Mouse (Mus musculus) gastrocnemius, postnatal 14 days (tissue): Measurements from ENCODE around the gene H2-M10.1. TPM values are rescaled to one million over a fixed set of nuclear protein-coding genes. Genes with fewer than 3 reads are reported as not detected.
"Not testable (repeated sequence)": the region's sequence is repeated elsewhere in the genome, so short reads cannot be mapped to it uniquely, and the experiment has no call there.

ENCODE experiments used
- DNase-seq: peaks from one replicate; pipeline ENCODE4 v3.0.0; 2021; ENCODE audit warnings: mixed read lengths
- intact Hi-C: fragments of 180-260 bp; cut with DNase I; formaldehyde crosslinking; loops from one replicate; pipeline ENCODE4 v1.15.1; 2025; ENCODE audit warnings: low total_unique reads
- long read RNA-seq, 2 experiments: library from polyadenylated mRNA; stranded (forward); transcript quantifications; one replicate each; pipeline ENCODE4 v2.0.0; 2021
- total RNA-seq, 2 experiments: library from RNA; stranded (reverse); gene quantifications; 2 replicates each; pipeline ENCODE4 v1.2.3; 2021

The H2-M10.1 gene
- total RNA-seq: not detected
- long read RNA-seq, experiment 1: 0 reads
- long read RNA-seq, experiment 2: 0 reads

DNA sequence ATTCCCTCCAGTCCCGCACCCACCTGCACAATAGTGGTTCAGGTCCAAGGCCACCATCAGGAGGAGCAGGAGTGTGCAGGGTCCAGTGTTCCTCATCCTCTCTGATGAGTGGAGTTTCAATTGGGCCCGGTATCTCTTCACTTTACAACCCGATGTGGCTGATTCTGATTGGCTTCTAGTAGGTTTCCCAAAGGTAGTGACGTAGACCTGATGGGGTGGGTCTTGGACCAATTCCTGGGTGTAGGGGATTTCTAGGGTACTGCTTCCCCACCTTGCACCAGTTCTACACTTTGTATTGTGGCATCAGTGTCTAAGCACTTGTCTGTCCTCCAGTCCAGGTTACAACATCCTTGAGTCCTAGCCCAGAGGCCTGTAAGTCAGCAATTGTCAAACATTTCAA is at the start of gene H2-M10.1:
H2-M10.1 (minus strand) TSS at position 101 of the 400 bp plus-strand sequence.
- intact Hi-C loops: no loop called here
- DNase-seq: no peak

DNA sequence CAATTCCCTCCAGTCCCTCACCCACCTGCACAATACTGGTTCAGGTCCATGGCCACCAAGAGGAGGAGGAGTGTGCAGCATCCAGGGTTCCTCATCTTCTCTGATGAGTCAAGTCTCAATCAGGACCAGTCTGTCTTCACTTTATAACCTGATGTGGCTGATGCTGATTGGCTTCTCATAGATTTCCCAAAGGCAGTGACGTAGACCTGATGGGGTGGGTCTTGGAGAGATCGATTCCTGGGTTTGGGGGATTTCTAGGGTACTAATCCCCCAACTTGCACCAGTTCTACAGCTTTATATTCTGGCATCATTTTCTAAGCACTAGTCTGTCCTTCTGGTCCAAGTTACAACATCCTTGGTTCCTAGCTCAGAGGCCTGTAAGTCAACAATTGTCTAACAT is 42.4 kb upstream of the H2-M10.1 start, which contains the start of gene H2-M10.3:
H2-M10.3 (minus strand) TSS at position 101 of the 400 bp plus-strand sequence.
- DNase-seq, intact Hi-C loops: not testable (repeated sequence)

DNA sequence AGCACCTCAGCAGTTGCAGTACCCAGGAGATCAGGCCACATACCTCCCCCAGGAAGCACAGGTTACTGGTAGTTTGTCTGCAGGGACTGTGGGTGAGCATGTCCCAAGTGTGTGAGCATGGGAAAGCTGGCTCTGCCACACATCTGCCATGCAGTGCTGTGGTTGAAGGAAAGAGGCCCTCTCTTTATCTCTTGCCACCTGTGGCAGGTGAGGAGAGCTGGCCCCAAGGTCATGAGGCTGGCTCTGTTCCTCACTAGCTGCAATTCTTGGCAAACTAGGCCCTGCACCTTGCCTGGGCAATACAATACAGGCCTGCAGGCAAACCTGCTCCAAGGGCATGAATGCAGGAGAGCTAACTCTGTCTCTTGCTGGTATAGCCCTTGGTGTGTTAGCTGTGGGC is 36.4 kb upstream of the H2-M10.1 start:
- DNase-seq, intact Hi-C loops: not testable (repeated sequence)

DNA sequence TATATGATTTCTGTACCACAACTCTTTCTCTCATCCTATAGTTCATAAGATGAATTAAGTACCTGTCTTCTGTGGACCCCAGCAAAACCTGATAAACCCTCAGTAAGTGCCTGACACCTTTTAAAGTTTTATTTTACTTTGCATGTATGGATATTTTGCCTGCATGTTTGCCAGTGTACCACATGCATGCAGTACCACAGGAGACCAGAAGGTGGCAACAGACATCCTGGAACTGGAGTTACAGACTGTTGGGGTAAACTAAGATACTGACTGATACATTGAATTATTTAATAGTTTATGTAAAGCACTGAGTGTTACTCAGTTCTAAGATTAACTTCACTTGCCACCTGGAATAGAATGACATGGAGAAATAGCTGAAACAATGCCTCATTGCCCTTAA is 31.6 kb upstream of the H2-M10.1 start:
- intact Hi-C loops: loop anchor here (5.0 to 10.0 kb wide), 2 partner anchors 57 to 430 kb away; no protein-coding TSS in a partner anchor
- not testable (repeated sequence) for DNase-seq

DNA sequence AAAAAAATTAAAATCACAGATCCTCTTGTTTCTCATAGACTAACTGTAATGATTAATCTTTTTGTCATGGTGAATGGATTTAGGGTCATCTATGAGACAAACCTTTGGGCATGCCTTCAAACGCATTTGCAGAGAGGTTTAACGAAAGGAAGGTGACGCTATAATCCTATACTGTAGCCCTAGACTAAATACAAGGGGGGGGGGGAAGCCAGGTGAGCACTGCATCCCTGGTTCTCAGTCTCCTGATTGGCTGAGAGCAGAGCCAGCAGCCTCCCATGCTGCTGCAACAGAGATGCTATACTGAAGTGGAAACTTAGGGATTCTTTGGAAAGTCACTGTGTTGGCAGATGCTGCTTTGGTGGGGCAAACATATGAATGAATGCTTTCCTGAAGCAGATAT is 29.8 kb upstream of the H2-M10.1 start:
- intact Hi-C loops: loop anchor here (5.0 to 10.0 kb wide), 2 partner anchors 59 to 432 kb away; no protein-coding TSS in a partner anchor
- no peak for DNase-seq

DNA sequence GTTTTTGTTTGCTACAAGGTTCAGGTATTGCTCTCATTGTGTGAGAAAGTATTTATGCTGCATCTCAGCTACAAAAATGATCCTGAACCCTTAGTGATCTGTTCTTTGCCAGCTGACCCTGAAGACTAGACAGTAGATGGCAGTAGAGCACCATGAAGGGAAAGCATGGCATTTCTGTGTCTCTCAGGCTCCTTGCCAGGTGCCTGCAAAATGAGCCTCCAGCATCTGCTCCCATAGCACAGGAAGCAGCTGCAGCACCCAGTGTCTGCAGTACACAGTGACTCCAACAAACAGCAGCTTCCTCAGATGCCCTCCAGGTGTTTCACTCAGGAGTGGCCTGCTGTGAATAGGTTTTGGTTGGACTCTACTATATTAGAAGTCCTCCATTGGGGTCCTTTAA is 29.4 kb upstream of the H2-M10.1 start:
- DNase-seq: peak; percentile 63
- intact Hi-C loops: loop anchor here (5.0 to 10.0 kb wide), 2 partner anchors 59 to 432 kb away; no protein-coding TSS in a partner anchor

DNA sequence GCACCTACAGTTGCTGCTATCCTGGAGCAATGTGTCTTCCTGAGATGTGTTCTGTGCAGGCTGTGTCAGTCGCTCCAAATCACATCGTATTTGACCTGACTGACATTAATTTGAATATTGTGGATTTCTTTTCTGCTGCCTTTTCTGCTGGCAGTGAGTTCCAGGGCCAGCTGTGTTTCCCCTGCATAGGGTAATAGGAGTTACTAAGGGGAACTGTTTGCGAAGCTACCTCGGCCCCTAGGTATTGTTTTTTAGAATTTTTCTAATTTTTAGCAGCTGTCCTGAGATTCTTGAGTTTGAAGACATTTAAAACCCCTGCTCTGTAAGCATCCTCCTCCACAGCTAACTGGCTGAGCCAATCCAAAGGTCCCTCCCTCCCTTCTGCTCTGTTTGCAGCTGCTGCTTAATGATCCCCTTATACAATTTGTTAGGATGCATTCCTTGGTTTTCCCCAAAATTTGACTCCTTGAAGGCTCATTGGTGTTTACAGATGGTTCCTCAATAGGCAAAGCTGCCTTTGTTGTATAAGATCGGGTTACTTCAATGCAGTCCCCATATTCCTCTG is 10.2 kb downstream of the H2-M10.1 start:
- intact Hi-C loops: loop anchor here (2.0 kb wide), 1 partner anchor 45 kb away; no protein-coding TSS in a partner anchor

DNA sequence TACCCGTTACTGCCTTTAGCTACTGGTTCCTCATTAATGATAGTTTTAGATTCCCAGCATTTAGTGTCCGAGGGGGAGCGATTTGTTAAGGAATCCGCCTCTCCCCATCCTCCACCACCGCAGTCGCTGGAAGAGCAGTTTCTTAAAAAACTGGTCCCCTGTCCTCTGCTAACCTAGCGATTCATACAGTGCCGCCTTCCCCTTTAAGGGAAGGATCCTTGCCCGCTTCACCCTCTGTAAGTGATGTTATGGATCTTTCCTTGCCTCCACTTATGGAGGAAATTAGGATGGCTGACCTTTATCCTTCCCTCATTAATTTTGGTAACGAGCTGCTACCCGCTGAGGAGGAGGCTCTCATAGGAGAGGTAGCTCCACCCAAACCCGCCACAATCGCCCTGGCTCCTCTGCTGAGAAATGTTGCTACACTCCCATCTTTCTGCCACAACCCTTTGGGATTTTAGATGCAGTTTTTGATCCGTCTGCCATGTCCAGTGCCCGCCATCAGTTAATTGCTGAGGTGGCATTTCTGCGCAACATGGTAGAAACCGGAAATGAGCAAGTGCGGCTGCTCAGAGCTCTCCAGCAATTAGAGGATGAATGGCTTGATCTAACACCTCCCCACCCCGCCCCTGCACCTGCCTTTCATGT is 10.8 kb downstream of the H2-M10.1 start:
- DNase-seq: peak; percentile 6
- intact Hi-C loops: no loop called here

More for the DNA sequence above, 10.2 kb downstream of the H2-M10.1 start:
- DNase-seq: no peak

DNA sequence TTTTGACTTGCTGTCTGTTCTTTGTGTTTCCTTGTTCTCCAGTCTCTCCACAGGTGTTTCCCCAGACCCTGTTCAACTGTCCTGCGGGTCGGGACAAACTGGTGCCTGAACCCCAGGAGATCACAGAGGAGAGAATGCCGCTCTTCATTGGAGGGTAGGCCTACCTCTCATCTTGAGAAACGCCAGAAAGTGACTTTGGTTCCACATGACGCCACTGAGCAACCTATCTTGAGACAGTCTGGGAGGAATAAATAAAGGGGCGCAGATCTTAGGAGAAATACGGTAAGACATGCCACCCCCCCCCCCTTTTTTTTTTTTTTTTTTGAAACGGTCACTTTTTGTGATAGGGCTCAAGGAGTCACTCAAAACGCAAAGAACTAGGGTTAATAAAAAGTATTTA is 11.4 kb downstream of the H2-M10.1 start:
- no peak for DNase-seq
- intact Hi-C loops: no loop called here

DNA sequence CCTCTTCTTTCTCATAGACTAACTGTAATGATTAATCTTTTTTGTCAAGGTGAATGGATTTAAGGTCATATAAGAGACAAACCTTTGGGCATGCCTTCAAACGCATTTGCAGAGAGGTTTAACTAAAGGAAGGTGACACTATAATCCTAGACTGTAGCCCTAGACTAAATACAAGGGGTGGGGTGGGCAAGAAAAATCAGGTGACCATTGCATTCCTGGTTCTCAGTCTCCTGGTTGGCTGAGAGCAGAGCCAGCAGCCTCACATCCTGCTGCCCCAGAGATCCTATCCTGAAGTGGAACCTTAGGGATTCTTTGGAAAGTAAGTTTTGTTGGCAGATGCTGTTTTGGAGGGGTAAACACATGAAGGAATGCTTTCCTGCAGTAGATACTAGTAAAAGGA is 16.7 kb downstream of the H2-M10.1 start:
- intact Hi-C loops: loop anchor here (5.0 kb wide), 1 partner anchor 108 kb away; no protein-coding TSS in a partner anchor
- no peak for DNase-seq

DNA sequence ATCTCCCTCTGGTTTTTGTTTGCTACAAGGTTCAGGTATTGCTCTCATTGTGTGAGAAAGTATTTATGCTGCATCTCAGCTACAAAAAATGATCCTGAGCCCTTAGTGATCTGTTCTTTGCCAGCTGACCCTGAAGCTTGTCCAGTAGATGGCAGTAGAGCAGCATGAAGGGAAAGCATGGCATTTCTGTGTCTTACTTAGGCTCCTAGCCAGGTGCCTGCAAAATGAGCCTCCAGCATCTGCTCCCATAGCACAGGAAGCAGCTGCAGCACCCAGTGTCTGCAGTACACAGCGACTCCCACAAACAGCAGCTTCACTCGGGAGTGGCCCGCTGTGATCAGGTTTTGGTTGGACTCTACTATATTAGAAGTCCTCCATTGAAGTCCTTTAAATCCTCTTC is 17.1 kb downstream of the H2-M10.1 start:
- peak; percentile 65 for DNase-seq
- intact Hi-C loops: loop anchor here (5.0 kb wide), 1 partner anchor 108 kb away; no protein-coding TSS in a partner anchor

DNA sequence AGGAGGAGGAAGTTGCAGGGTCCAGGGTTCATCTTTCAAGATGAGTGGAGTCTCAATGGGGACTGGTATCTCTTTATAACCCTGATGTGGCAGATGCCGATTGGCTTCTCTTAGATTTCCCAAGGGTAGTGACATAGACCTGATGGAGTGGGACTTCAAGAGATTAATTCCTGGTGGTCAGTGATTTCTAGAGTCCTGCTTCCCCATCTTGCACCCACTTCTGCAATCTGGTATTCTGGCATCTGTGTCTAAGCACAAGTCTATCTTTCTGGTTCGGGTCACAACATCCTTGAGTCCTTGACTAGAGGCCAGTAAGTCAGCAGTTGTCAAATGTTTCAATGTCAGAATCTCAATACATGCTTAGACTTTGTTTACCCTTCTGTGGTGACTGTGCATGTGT is 39.6 kb downstream of the H2-M10.1 start, which contains the start of gene H2-M10.2:
H2-M10.2 (minus strand) TSS at position 101 of the 400 bp plus-strand sequence.
- intact Hi-C loops: no loop called here
- DNase-seq: no peak

DNA sequence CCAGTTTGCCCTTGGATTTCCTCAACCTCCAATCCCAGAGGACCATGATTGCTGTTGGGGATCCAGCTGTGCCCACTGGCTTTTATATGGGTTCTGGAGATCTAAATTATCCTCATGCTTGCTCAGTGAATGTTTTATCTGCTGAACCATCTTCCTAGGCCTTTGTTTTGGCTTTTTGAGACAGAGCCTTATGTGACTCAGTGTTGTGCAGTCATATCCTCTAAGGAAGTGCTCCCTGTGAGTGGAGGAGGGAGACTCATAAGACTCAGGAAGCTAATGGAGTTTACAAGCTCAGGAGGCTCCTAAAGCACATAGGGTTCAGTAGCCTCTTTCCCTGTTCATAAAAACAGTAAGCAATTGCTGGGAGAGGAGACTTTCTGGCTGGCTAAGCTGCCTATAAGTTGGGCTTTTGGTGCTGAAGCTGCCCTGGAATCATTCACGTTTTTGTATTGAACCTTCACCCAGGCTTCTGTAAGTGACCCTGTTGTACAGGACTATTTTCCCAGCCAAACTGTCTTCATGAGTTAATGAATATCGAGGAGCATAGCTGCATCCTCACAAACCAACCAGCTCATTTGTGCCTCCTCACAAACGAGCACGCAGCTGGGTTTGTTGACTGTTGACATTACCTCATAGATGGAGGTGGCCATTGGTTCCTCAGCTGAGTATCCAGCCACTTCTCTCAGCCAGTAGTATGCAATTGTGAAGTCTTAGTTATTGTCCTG is 44.3 kb downstream of the H2-M10.1 start:
- intact Hi-C loops: no loop called here
- DNase-seq: no peak

DNA sequence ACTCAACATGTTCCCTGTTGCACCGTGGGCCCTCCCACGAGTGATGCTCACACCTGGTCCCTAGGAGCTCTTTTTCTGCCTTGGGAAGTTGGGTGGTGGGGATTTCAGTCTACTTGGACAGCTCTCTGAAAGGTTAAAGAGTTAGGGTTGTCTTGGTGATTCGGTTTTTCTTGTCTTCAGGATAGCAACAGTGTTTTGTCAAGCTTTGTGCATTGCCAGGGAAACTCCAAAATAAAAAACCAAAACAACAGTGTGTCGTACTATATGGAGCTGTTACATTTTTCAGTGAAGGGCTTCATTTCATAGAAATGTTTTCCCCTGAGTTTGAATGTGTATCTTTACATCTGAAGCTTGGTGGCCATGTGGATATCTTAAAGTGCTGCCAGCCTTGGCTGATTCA is 51.2 kb downstream of the H2-M10.1 start:
- intact Hi-C loops: no loop called here
- DNase-seq: no peak

DNA sequence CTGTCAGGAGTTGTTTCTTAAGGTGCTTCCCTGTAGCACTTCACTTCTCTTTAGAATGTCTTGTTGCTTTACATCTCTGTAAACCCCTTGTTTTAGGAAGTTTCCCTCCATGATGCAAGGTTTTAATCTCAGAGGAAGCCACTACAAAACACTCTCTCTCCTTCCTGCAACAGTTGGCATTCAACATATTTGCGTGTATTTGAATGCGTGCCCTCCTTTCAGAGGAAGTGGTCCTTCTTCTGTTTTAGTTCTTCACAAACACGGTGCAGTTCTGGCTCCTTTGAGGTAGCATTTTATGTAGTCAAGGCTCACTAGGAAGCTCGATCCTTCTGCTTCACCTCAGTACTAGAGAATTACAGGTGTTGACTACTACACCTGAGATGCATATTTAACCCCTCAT is 52.2 kb downstream of the H2-M10.1 start:
- intact Hi-C loops: no loop called here

More for the DNA sequence above, 52.2 kb downstream of the H2-M10.1 start:
- DNase-seq: no peak

Other genes with a start within 250 kb of the H2-M10.1 start
- not detected for gene Gm19684, start 204.5 kb downstream of the H2-M10.1 start, total RNA-seq
- gene Gm7030, start 196.7 kb downstream of the H2-M10.1 start, total RNA-seq: not detected
- gene Gm8909, start 157.6 kb downstream of the H2-M10.1 start, total RNA-seq: not detected
- not detected for gene H2-T3, start 135.9 kb downstream of the H2-M10.1 start, total RNA-seq
- gene Rpp21, start 68.1 kb downstream of the H2-M10.1 start, total RNA-seq: 10 to 100 TPM; 22.5 to 23.4 TPM
- gene Trim39, start 53.9 kb downstream of the H2-M10.1 start, total RNA-seq: 1 to 10 TPM; 3.1 to 4.1 TPM
- not detected for gene H2-M10.2, start 39.7 kb downstream of the H2-M10.1 start, total RNA-seq
- gene H2-M10.3, start 42.3 kb upstream of the H2-M10.1 start, total RNA-seq: not detected
- not detected for gene H2-M10.4, start 136.2 kb upstream of the H2-M10.1 start, total RNA-seq
- gene H2-M11, start 220.9 kb upstream of the H2-M10.1 start, total RNA-seq: not detected